Mouse (Mus musculus): ENCODE results near the gene Pdilt.

DNA sequence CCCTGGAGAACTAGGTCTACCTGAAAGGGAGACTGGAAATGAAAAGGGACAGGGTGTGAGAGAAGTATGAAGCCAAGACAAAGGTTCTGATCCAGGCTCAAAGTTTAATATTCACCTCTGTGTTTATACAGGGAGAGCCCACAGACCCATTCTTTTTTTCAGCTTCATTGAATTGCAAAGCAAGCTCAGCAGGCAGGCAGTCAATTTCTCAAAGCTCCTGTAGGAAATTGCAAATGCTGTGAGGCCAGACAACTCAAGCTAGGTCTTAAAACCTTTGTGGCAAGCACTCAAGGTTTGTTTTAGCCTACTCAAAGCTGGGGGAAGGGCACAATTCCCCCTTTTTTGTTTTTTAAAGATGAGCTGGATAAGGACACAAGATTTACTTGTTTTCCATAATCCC, 22.3 kb upstream of the Pdilt start:
- no peak for TF ChIP-seq CTCF (IDR thresholded peaks at IDR 0.05; ENCODE audit: borderline replicate concordance, control insufficient read depth, extremely low read depth, insufficient read depth, low read length, poor library complexity)
- TF ChIP-seq POLR2A (IDR thresholded peaks at IDR 0.05; ENCODE audit: control insufficient read depth, extremely low read depth, insufficient read depth, low read length, poor library complexity) = no peak
